Mouse (Mus musculus) embryonic facial prominence, embryonic 14.5 days (tissue): Measurements from ENCODE around the gene Ilf2. TPM values are rescaled to one million over a fixed set of nuclear protein-coding genes. Genes with fewer than 3 reads are reported as not detected.
A peak's percentile ranks its signal among the peaks of the same experiment; 100 is the strongest.

ENCODE experiments used
- ATAC-seq: fragments of 200-750 bp; cut with Nextera tagmentation; 2 replicates; pipeline ENCODE4 v1.8.0; 2017; ENCODE audit warnings: low read depth, moderate number of reproducible peaks, moderate TSS enrichment
- DNase-seq: peaks from one replicate; pipeline ENCODE4 v3.0.0-alpha.2; 2015; ENCODE audit warnings: low spot score
- H3K27ac ChIP-seq: fragments of 300-500 bp; sonication (generic); replicated peaks from 2 replicates; pipeline ENCODE4 v1.5.1; 2014; ENCODE audit warnings: low read depth, mild to moderate bottlenecking, low read length, moderate library complexity
- H3K27me3 ChIP-seq: fragments of 300-500 bp; sonication (generic); replicated peaks from 2 replicates; pipeline ENCODE4 v1.6.1; 2014; ENCODE audit warnings: low read length; ENCODE audit not compliant: control insufficient read depth, insufficient read depth
- H3K36me3 ChIP-seq: fragments of 300-500 bp; sonication (generic); 2 replicates; pipeline ENCODE4 v1.6.1; 2014; ENCODE audit warnings: low read length, mixed read lengths; ENCODE audit not compliant: control insufficient read depth, insufficient read depth
- H3K4me1 ChIP-seq: fragments of 300-500 bp; sonication (generic); 2 replicates; pipeline ENCODE4 v1.6.1; 2014; ENCODE audit warnings: antibody characterized with exemption, low read length; ENCODE audit not compliant: control insufficient read depth, insufficient read depth
- H3K4me2 ChIP-seq: fragments of 300-500 bp; sonication (generic); 2 replicates; pipeline ENCODE4 v1.6.1; 2014; ENCODE audit warnings: low read depth, mild to moderate bottlenecking, low read length, moderate library complexity, mixed read lengths
- H3K4me3 ChIP-seq: fragments of 300-500 bp; sonication (generic); 2 replicates; pipeline ENCODE4 v1.5.1; 2014; ENCODE audit warnings: low read depth, mild to moderate bottlenecking, low read length
- H3K9ac ChIP-seq: fragments of 300-500 bp; sonication (generic); 2 replicates; pipeline ENCODE4 v1.6.1; 2014; ENCODE audit warnings: low read depth, mild to moderate bottlenecking, low read length, moderate library complexity, mixed read lengths
- H3K9me3 ChIP-seq: fragments of 300-500 bp; sonication (generic); 2 replicates; pipeline ENCODE4 v1.6.1; 2016; ENCODE audit warnings: low read length; ENCODE audit not compliant: control insufficient read depth
- WGBS: fragments of 180-500 bp; shearing (Covaris S2); extraction: QIAGEN DNeasy Blood & Tissue Kit; methylation state at CpG from one replicate; pipeline ENCODE4 v1.1.7; 2014; 5-methylcytosine and 5-hydroxymethylcytosine counted together
- polyA plus RNA-seq: library from polyadenylated mRNA; unstranded; fragments of >200 nt; fragmentation: Nextera tagmentation; extraction: Ambion mirVana; gene quantifications from 2 replicates; pipeline ENCODE4 v1.2.1, GENCODE M21; 2014

Gene Ilf2
- polyA plus RNA-seq, 1 experiment from 2014 or later = 137 TPM

- Histone ChIP-seq H3K4me3 (no peak overlapping the region), H3K4me1 (peaks cover 6% of the 10 kb centered on the region), H3K36me3 (peaks cover 40% of the 10 kb centered on the region), H3K27ac (no peak overlapping the region), H3K27me3 (no peaks in the 10 kb centered on the region), H3K4me2 (no peak overlapping the region), H3K9ac (no peak overlapping the region), H3K9me3 (no peaks in the 10 kb centered on the region)
- no peak for ATAC-seq
- whole genome bisulfite sequencing = 44% methylated on average over 2 of the region's 2 CpGs
- no peak for DNase-seq
Measured at GRCm38 (mm10) chr3:90491350-90491749, 15.4 kb downstream of the Ilf2 start.

- Histone ChIP-seq H3K36me3 (peaks cover 41% of the 10 kb centered on the region), H3K4me2 (no peak overlapping the region), H3K4me1 (peaks cover 6% of the 10 kb centered on the region), H3K27me3 (no peaks in the 10 kb centered on the region), H3K9me3 (no peaks in the 10 kb centered on the region), H3K27ac (no peak overlapping the region), H3K9ac (no peak overlapping the region), H3K4me3 (no peak overlapping the region)
- WGBS = 66% methylated on average over 4 of the region's 4 CpGs
- DNase-seq (no peak), ATAC-seq (no peak)
Measured at GRCm38 (mm10) chr3:90493831-90494540, 18.1 kb downstream of the Ilf2 start.

GRCm38 (mm10) chr3:90495850-90496525, 20.1 kb downstream of the Ilf2 start:
- Histone ChIP-seq H3K4me1 (no peaks in the 10 kb centered on the region), H3K36me3 (peaks cover 52% of the 10 kb centered on the region), H3K4me2 (no peak overlapping the region), H3K4me3 (no peak overlapping the region), H3K27me3 (no peaks in the 10 kb centered on the region), H3K27ac (no peak overlapping the region), H3K9ac (no peak overlapping the region), H3K9me3 (no peaks in the 10 kb centered on the region)
- WGBS = 92% methylated on average over 7 of the region's 7 CpGs
- ATAC-seq (no peak), DNase-seq (no peak)

GRCm38 (mm10) chr3:90497597-90497996, 21.7 kb downstream of the Ilf2 start:
- H3K4me3 ChIP-seq = no peak overlapping the region
- no peak overlapping the region for H3K9ac ChIP-seq
- ATAC-seq (no peak), DNase-seq (no peak)
- H3K36me3 ChIP-seq = peaks cover 68% of the 10 kb centered on the region
- H3K4me2 ChIP-seq = no peak overlapping the region
- no peaks in the 10 kb centered on the region for H3K27me3 ChIP-seq
- no peaks in the 10 kb centered on the region for H3K4me1 ChIP-seq
- H3K27ac ChIP-seq = no peak overlapping the region
- no peaks in the 10 kb centered on the region for H3K9me3 ChIP-seq

GRCm38 (mm10) chr3:90503444-90503843, 27.5 kb downstream of the Ilf2 start:
- Histone ChIP-seq H3K9me3 (no peaks in the 10 kb centered on the region), H3K4me1 (peaks cover 10% of the 10 kb centered on the region; the same call in 1 of the 2 replicates), H3K27ac (no peak overlapping the region), H3K36me3 (peaks cover 89% of the 10 kb centered on the region), H3K4me2 (no peak overlapping the region), H3K4me3 (no peak overlapping the region), H3K9ac (no peak overlapping the region), H3K27me3 (no peaks in the 10 kb centered on the region)
- 83% methylated on average over 4 of the region's 4 CpGs for WGBS
- peak; percentile 24; the same call in 1 of the 2 replicates for ATAC-seq
- no peak for DNase-seq

- WGBS = 92% methylated on average over 5 of the region's 5 CpGs
- no peak overlapping the region for H3K27ac ChIP-seq
Measured at GRCm38 (mm10) chr3:90505216-90505615, 29.3 kb downstream of the Ilf2 start.

GRCm38 (mm10) chr3:90506362-90506761, 30.4 kb downstream of the Ilf2 start:
- no peaks in the 10 kb centered on the region for H3K27me3 ChIP-seq
- H3K4me1 ChIP-seq = peaks cover 10% of the 10 kb centered on the region; the same call in 1 of the 2 replicates
- WGBS = 85% methylated on average over 3 of the region's 3 CpGs
- ATAC-seq (no peak), DNase-seq (no peak)
- no peak overlapping the region for H3K27ac ChIP-seq
- H3K9ac ChIP-seq = no peak overlapping the region
- H3K4me2 ChIP-seq = no peak overlapping the region
- no peak overlapping the region for H3K4me3 ChIP-seq
- no peaks in the 10 kb centered on the region for H3K9me3 ChIP-seq
- peaks cover 63% of the 10 kb centered on the region for H3K36me3 ChIP-seq

More at GRCm38 (mm10) chr3:90505216-90505615, 29.3 kb downstream of the Ilf2 start:
- Histone ChIP-seq H3K9ac (no peak overlapping the region), H3K27me3 (no peaks in the 10 kb centered on the region), H3K4me3 (no peak overlapping the region), H3K4me2 (no peak overlapping the region), H3K36me3 (peaks cover 73% of the 10 kb centered on the region), H3K4me1 (peaks cover 10% of the 10 kb centered on the region; the same call in 1 of the 2 replicates), H3K9me3 (no peaks in the 10 kb centered on the region)
- ATAC-seq (no peak), DNase-seq (no peak)

GRCm38 (mm10) chr3:90508287-90508949, 32.5 kb downstream of the Ilf2 start:
- Histone ChIP-seq H3K4me2 (peak overlapping the region; percentile 64), H3K27ac (peak overlapping the region; percentile 94), H3K36me3 (peaks cover 43% of the 10 kb centered on the region), H3K27me3 (peaks cover 5% of the 10 kb centered on the region; the same call in 1 of the 2 replicates), H3K4me1 (peaks cover 10% of the 10 kb centered on the region; the same call in 1 of the 2 replicates), H3K4me3 (peak overlapping the region; percentile 95), H3K9me3 (no peaks in the 10 kb centered on the region), H3K9ac (peak overlapping the region; percentile 99)
- WGBS = 3% methylated on average over 20 of the region's 20 CpGs
- ATAC-seq (peak; percentile 3; the same call in 1 of the 2 replicates), DNase-seq (no peak)
